Mouse (Mus musculus): ENCODE data around the gene Ces1g. TPM values are rescaled to one million over a fixed set of nuclear protein-coding genes. Genes with fewer than 3 reads are reported as not detected.

Ces1g gene
- polyA plus RNA-seq, 1 experiment from 2014 or later, result 0.23 TPM

- H3K4me2 ChIP-seq, result no peak overlapping the region
- no peaks in the 10 kb centered on the region for H3K27me3 ChIP-seq (replicated peaks)
- H3K36me3 ChIP-seq, result no peaks in the 10 kb centered on the region
- H3K9ac ChIP-seq, result no peak overlapping the region
- no peak overlapping the region for H3K4me3 ChIP-seq
- H3K27ac ChIP-seq, result no peak overlapping the region
- ATAC-seq, result no peak
- no peaks in the 10 kb centered on the region for H3K4me1 ChIP-seq
- WGBS (ENCODE audit: insufficient replicate concordance), result 56% methylated on average over 4 of the region's 4 CpGs
- peaks cover 5% of the 10 kb centered on the region; the same call in 1 of the 2 replicates for H3K9me3 ChIP-seq (replicated peaks)
Observed at GRCm38 (mm10) chr8:93278176-93278805, 58.8 kb downstream of the Ces1g start.

- 66% methylated on average over 4 of the region's 4 CpGs for WGBS (ENCODE audit: insufficient replicate concordance)
- Histone ChIP-seq H3K4me3 (no peak overlapping the region), H3K36me3 (no peaks in the 10 kb centered on the region), H3K27ac (no peak overlapping the region), H3K9ac (no peak overlapping the region), H3K4me1 (no peaks in the 10 kb centered on the region), H3K9me3 (replicated peaks) (peaks cover 5% of the 10 kb centered on the region; the same call in 1 of the 2 replicates), H3K4me2 (no peak overlapping the region), H3K27me3 (replicated peaks) (no peaks in the 10 kb centered on the region)
- no peak for ATAC-seq
Observed at GRCm38 (mm10) chr8:93274609-93275008, 62.5 kb downstream of the Ces1g start.

- WGBS (ENCODE audit: insufficient replicate concordance), result 56% methylated on average over 3 of the region's 3 CpGs
- H3K4me1 ChIP-seq, result no peaks in the 10 kb centered on the region
- H3K9me3 ChIP-seq (replicated peaks), result peaks cover 5% of the 10 kb centered on the region; the same call in 1 of the 2 replicates
- no peak overlapping the region for H3K27ac ChIP-seq
- no peak overlapping the region for H3K4me3 ChIP-seq
- ATAC-seq, result no peak
- H3K27me3 ChIP-seq (replicated peaks), result no peaks in the 10 kb centered on the region
- no peaks in the 10 kb centered on the region for H3K36me3 ChIP-seq
- H3K4me2 ChIP-seq, result no peak overlapping the region
- H3K9ac ChIP-seq, result no peak overlapping the region
Observed at GRCm38 (mm10) chr8:93273321-93273720, 63.8 kb downstream of the Ces1g start.

- Histone ChIP-seq H3K4me1 (no peaks in the 10 kb centered on the region), H3K27ac (no peak overlapping the region), H3K9me3 (replicated peaks) (peaks cover 5% of the 10 kb centered on the region; the same call in 1 of the 2 replicates), H3K36me3 (no peaks in the 10 kb centered on the region), H3K4me2 (no peak overlapping the region), H3K9ac (no peak overlapping the region), H3K27me3 (replicated peaks) (no peaks in the 10 kb centered on the region), H3K4me3 (no peak overlapping the region)
- ATAC-seq, result no peak
- 70% methylated on average over 4 of the region's 4 CpGs for WGBS (ENCODE audit: insufficient replicate concordance)
Observed at GRCm38 (mm10) chr8:93272686-93273085, 64.4 kb downstream of the Ces1g start.

DNA sequence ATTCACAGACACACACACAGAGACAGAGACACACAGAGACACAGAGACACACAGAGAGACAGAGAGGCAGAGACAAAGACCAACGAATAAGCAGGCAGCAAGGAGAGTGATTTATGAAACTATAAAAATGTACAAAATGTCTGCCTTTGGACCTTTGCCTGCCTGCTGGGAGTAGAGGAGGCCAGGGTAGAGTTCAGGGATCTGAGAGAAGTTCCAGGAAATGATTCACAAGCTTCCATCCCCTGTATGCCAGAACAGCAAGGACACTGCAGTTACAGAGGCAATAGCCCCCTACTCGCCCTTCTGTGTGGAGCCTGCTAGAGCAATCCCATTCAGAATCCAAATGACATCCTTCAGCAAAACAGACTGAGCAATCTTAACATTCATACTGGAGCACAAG is 75.7 kb downstream of the Ces1g start:
- Histone ChIP-seq H3K4me3 (no peak overlapping the region), H3K4me1 (no peaks in the 10 kb centered on the region), H3K27me3 (replicated peaks) (no peaks in the 10 kb centered on the region), H3K4me2 (no peak overlapping the region), H3K9me3 (replicated peaks) (no peaks in the 10 kb centered on the region), H3K9ac (no peak overlapping the region), H3K27ac (no peak overlapping the region), H3K36me3 (no peaks in the 10 kb centered on the region)
- ATAC-seq, result no peak
- WGBS (ENCODE audit: insufficient replicate concordance), result 33% methylated on average over 2 of the region's 2 CpGs

DNA sequence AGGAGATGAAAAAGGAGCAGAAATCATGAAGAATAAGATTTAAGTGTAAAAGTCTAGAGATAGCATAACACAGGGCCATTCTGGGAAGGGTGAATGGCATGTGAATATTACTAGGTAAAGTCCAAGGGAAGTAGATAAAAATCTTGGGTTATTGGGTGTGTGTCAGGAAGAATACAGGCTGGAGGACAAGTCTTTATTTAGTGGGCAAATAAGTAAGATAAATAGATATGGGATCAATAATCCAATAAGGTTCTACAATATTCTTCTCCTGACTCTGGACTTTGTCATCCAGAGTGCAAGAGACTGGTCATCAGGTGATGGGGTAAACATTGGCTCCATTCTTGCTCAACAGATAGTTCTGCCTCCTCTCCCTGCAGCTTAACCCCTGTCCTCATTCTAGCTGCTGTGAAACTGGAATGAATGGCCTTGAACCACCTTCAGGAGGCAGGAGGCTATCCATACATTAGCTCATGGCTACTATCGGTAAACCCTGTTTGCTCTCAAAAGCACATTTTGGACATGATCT is 84.6 kb downstream of the Ces1g start:
- no peak for ATAC-seq
- WGBS (ENCODE audit: insufficient replicate concordance), result 77% methylated on average over 1 of the region's 1 CpGs

More for the DNA sequence above, 84.6 kb downstream of the Ces1g start:
- Histone ChIP-seq H3K27ac (no peak overlapping the region), H3K4me2 (no peak overlapping the region), H3K27me3 (replicated peaks) (no peaks in the 10 kb centered on the region), H3K4me3 (no peak overlapping the region), H3K36me3 (no peaks in the 10 kb centered on the region), H3K9ac (no peak overlapping the region), H3K4me1 (no peaks in the 10 kb centered on the region), H3K9me3 (replicated peaks) (no peaks in the 10 kb centered on the region)

Other genes starting within 250 kb of the Ces1g start
- 0.13 and 0.21 TPM in 2 replicates for gene Ces1c, start 206.0 kb downstream of the Ces1g start, polyA plus RNA-seq (2016; fragmentation: Nextera tagmentation; extraction: Ambion mirVana)
- gene Ces1d, start 139.5 kb downstream of the Ces1g start, polyA plus RNA-seq (2016; fragmentation: Nextera tagmentation; extraction: Ambion mirVana), result 1.5 and 1.8 TPM in 2 replicates
- gene Ces1e, start 107.7 kb downstream of the Ces1g start, polyA plus RNA-seq (2016; fragmentation: Nextera tagmentation; extraction: Ambion mirVana), result 0.11 TPM in 1 of 2 replicates, not detected in the other
- 0.11 and 0.15 TPM in 2 replicates for gene Ces1f, start 57.6 kb downstream of the Ces1g start, polyA plus RNA-seq (2016; fragmentation: Nextera tagmentation; extraction: Ambion mirVana)
- gene Ces1h, start 42.4 kb upstream of the Ces1g start, polyA plus RNA-seq (2016; fragmentation: Nextera tagmentation; extraction: Ambion mirVana), result not detected in 2 replicates
- gene Ces5a, start 198.5 kb upstream of the Ces1g start, polyA plus RNA-seq (2016; fragmentation: Nextera tagmentation; extraction: Ambion mirVana), result not detected in 2 replicates